Mouse (Mus musculus): Measurements from ENCODE around the gene Wdr5. TPM values are rescaled to one million over a fixed set of nuclear protein-coding genes. Genes with fewer than 3 reads are reported as not detected.
A peak's percentile ranks its signal among the peaks of the same experiment; 100 is the strongest.
"Not testable (repeated sequence)": the region's sequence is repeated elsewhere in the genome, so short reads cannot be mapped to it uniquely, and the experiment has no call there.

Gene Wdr5
- polyA plus RNA-seq, 1 experiment from 2014 or later: 49.2 TPM

DNA sequence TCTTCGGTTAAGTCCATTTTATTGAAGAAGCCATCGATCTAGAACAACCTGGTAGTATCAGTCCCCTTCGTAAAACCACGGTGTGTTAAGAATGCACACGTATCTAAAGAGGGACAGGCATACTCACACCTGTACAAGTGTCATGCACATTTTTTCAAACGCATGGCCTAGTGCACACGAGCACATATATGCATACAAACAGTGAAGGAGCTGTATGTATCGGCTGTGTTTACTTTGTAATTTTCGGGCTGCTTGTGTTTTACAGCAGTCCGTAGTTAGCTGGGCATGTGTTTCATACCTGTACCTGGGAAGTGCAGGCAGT lies 25.5 kb downstream of the Wdr5 start:
- Histone ChIP-seq H3K4me2 (peak overlapping the region; percentile 62), H3K36me3 (peaks cover 10% of the 10 kb centered on the region), H3K9me3 (no peaks in the 10 kb centered on the region), H3K4me3 (replicated peaks) (peak overlapping the region; percentile 42), H3K4me1 (peaks cover 7% of the 10 kb centered on the region; the same call in 1 of the 2 replicates), H3K27me3 (replicated peaks) (no peaks in the 10 kb centered on the region), H3K27ac (peak overlapping the region; percentile 80), H3K9ac (peak overlapping the region; percentile 19; the same call in 1 of the 2 replicates)
- WGBS: 16% methylated on average over 10 of the region's 10 CpGs
- ATAC-seq (ENCODE audit: insufficient read depth, low FRiP score, low read depth): peak; percentile 11

DNA sequence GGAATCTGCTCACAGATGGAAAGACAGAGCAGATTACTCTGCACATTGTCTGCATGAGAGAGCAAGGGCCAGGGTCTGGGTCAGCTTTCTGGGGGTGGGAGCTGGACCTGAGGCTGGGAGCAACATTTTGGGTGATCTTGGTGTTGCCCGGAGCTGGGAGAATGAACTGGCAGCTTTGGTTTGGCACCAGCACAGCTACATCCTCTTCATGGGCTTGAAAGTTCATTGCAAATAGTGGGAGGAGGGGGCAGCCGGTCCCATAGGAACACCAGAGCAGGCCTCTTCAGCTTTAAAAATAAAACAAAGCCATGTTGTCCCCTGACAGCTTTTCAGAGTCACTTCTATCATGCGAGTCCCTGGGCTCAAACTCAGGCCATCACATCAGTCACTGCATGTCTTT lies 26.3 kb downstream of the Wdr5 start:
- Histone ChIP-seq H3K4me2 (peak overlapping the region; percentile 62), H3K36me3 (0 out of 2 replicates have a peak, but pooled peaks cover 3% of the 10 kb centered on the region), H3K4me1 (peaks cover 7% of the 10 kb centered on the region; the same call in 1 of the 2 replicates), H3K27me3 (replicated peaks) (no peaks in the 10 kb centered on the region), H3K4me3 (replicated peaks) (peak overlapping the region; percentile 42; the same call in 1 of the 2 replicates), H3K9me3 (no peaks in the 10 kb centered on the region), H3K27ac (peak overlapping the region; percentile 80; the same call in 1 of the 2 replicates), H3K9ac (no peak overlapping the region)
- 85% methylated on average over 3 of the region's 3 CpGs for WGBS
- ATAC-seq (ENCODE audit: insufficient read depth, low FRiP score, low read depth): no peak

DNA sequence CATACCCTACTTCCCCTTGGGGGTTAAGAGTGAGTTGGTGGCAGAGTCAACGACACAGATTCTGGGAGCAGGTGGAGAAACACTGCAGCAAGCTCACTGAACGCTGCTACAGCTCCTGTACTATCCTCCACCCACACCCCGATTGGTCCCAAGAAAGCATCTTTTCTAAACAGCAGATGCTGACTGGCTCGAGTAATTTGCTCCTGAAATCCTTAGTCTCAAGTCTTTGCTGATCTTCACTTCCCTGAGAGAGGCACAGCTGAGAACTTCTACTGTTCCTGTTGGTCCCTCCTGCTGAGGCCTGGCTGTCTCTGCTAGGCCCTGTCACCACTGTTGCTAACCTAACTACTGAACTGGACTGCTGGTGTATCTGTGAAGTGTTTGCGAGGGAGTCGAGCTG lies 29.7 kb downstream of the Wdr5 start:
- no peak for ATAC-seq (ENCODE audit: insufficient read depth, low FRiP score, low read depth)
- WGBS: 85% methylated on average over 6 of the region's 6 CpGs
- H3K9ac ChIP-seq: no peak overlapping the region
- peaks cover 7% of the 10 kb centered on the region; the same call in 1 of the 2 replicates for H3K4me1 ChIP-seq
- H3K4me2 ChIP-seq: no peak overlapping the region
- H3K36me3 ChIP-seq: no peaks in the 10 kb centered on the region
- no peak overlapping the region for H3K4me3 ChIP-seq (replicated peaks)
- H3K27me3 ChIP-seq (replicated peaks): no peaks in the 10 kb centered on the region
- no peaks in the 10 kb centered on the region for H3K9me3 ChIP-seq
- no peak overlapping the region for H3K27ac ChIP-seq

DNA sequence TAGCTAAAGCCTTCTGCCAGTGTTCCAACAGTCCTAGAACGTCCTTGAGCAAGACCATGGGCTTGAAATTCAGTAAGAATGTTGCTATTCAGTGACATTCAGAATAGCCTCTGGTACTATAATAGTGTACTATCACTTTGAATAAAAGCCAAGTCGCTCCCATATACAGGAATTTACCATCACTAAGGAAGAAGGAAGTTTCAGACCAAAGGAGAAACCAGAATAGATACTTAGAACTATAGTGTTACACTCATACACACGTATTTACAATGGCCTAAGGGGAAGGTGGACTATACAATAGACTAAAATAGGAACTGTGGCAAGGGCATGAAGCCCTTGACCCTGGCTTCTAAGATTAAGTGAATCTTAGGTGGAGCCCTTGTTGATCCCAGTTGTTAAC lies 30.6 kb downstream of the Wdr5 start:
- not testable (repeated sequence) for H3K9ac ChIP-seq; H3K4me1 ChIP-seq; H3K4me2 ChIP-seq; H3K27me3 ChIP-seq (replicated peaks); H3K36me3 ChIP-seq; H3K4me3 ChIP-seq (replicated peaks); H3K27ac ChIP-seq; ATAC-seq (ENCODE audit: insufficient read depth, low FRiP score, low read depth); H3K9me3 ChIP-seq
- WGBS: 74% methylated on average over 3 of the region's 3 CpGs

DNA sequence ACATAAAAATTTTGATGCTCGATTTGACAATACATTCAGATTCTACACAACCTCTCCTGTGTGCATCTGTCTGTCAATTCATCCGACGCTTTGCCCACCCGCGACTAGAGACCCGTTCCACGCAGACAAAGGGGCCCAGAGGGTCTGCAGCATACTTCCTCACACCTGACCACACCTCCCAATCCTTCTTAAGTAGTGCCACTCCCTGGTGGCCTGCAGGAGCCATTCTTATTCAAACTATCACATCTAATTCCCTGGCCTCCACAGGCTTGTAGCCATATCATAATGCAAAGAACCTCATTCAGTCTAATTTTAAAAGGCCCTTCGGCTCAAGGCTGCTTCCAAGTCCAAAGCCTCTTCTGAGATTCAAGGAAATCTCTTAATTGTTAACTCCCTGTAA lies 31.1 kb downstream of the Wdr5 start:
- WGBS: 95% methylated on average over 8 of the region's 8 CpGs
- not testable (repeated sequence) for H3K9ac ChIP-seq; ATAC-seq (ENCODE audit: insufficient read depth, low FRiP score, low read depth); H3K27me3 ChIP-seq (replicated peaks); H3K4me1 ChIP-seq; H3K4me3 ChIP-seq (replicated peaks); H3K4me2 ChIP-seq; H3K36me3 ChIP-seq; H3K9me3 ChIP-seq; H3K27ac ChIP-seq

DNA sequence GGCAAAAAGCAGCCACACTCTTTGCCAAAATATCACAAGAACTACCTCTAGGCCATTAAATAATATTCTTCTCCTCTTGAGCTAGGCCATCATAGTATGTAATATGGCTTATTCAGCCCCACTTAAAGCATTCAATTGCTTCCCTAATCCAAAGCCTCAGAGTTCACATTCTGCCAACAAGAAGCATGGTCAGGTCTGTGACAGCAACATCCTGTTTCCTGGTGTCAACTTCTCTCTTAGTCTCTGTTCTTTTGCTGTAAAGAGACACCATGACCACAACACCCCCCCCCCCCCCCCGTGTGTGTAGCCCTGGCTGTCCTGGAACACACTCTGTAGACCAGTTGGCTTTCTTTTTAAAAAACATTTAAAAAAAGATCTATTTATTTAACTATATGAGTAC lies 32.4 kb downstream of the Wdr5 start:
- no peaks in the 10 kb centered on the region for H3K36me3 ChIP-seq
- no peak overlapping the region for H3K27ac ChIP-seq
- H3K4me1 ChIP-seq: no peaks in the 10 kb centered on the region
- no peak overlapping the region for H3K4me3 ChIP-seq (replicated peaks)
- no peak for ATAC-seq (ENCODE audit: insufficient read depth, low FRiP score, low read depth)
- 46% methylated on average over 1 of the region's 1 CpGs for WGBS
- no peak overlapping the region for H3K9ac ChIP-seq
- no peaks in the 10 kb centered on the region for H3K9me3 ChIP-seq
- no peaks in the 10 kb centered on the region for H3K27me3 ChIP-seq (replicated peaks)
- no peak overlapping the region for H3K4me2 ChIP-seq

DNA sequence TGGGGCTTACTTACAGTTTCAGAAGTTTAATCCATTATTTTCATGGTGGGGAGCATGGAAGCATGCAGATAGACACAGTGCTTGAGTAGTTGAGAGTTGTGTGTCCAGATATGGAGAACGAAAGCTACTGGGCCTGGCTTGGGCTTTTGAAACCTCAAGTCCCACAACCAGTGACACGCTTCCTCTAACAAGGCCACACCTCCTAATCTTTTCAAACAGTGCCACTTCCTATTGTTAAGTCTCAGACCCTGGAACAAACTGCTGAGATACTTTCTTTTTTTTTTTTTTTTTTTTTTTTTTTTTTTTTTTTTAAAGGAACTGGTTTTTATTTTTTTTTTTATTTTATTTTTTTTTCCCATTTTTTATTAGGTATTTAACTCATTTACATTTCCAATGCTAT lies 33.0 kb downstream of the Wdr5 start:
- ATAC-seq (ENCODE audit: insufficient read depth, low FRiP score, low read depth): no peak
- Histone ChIP-seq H3K4me3 (replicated peaks) (no peak overlapping the region), H3K4me2 (no peak overlapping the region), H3K27me3 (replicated peaks) (no peaks in the 10 kb centered on the region), H3K9me3 (no peaks in the 10 kb centered on the region), H3K4me1 (0 out of 2 replicates have a peak, but pooled peaks cover 3% of the 10 kb centered on the region), H3K27ac (no peak overlapping the region), H3K36me3 (no peaks in the 10 kb centered on the region), H3K9ac (no peak overlapping the region)
- WGBS: 95% methylated on average over 2 of the region's 2 CpGs

DNA sequence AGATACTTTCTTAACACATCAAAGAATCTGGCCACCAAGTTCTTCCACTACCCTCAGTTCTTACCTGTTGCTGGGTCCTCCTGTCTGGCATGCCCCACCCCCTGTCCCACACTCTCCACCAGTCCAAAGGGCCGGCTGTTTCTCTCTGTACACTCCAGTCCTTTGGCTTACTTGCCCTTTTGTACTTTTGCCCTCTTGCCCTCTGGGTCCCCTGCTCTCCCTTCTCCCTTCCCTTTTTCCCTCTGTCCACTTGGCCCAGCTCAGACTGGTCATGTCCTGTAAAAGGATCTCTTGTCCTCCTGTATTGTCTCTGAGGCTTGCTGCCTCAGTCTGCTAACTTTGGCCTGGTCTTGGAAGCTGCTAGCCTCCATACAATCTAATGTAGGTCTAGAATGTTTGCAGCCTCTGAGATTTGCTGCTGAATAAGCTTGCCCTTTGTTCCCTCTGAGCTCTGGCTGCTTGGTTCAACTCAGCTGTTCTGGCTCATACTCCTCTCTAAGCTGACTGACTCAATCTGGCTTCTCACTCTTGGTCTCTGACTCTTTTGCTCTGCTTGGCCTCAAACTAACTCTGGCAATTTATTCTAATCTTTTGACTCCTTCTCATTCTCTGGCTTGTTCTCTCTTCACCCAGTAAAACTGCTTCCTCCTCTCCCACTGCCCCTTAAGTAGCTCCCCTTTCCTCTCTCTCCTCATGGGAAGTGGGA lies 33.9 kb downstream of the Wdr5 start:
- no peak for ATAC-seq (ENCODE audit: insufficient read depth, low FRiP score, low read depth)
- no peaks in the 10 kb centered on the region for H3K9me3 ChIP-seq
- H3K4me3 ChIP-seq (replicated peaks): no peak overlapping the region
- H3K9ac ChIP-seq: no peak overlapping the region
- WGBS: 61% methylated on average over 1 of the region's 1 CpGs
- no peaks in the 10 kb centered on the region for H3K27me3 ChIP-seq (replicated peaks)
- no peaks in the 10 kb centered on the region for H3K36me3 ChIP-seq
- no peak overlapping the region for H3K4me2 ChIP-seq
- H3K27ac ChIP-seq: no peak overlapping the region
- H3K4me1 ChIP-seq: 0 out of 2 replicates have a peak, but pooled peaks cover 8% of the 10 kb centered on the region

DNA sequence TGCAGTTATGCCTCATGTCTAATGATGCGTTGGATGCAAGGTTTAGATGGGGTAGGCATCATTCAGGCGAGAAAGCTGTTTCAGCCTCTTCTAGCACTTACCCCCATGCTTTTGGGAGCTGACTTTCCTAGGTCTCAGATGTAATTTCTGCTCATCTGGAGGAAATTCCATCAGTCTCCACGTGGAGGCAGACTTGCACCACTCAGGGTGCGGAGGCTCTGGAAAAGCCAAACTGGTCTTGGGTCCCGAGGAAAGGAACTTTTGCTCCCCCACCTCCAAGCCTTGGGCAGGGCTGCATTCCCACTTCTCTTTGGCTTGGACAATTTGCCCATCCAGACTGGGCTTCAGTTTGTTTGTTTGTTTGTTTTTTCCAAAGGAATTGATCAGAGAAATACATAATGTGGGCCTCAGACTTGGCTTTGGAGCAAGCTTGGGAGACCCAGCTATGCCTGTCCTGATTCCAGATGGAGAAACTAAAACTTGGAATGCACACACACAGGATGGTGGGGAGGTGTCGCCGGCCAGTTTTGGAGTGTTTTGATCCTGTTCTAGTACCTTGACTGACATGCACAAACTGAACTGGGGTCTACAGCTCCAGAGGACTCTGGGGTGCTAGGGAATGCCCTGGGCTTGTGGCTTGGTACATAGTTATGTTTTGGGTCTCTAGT lies 37.8 kb downstream of the Wdr5 start:
- H3K9ac ChIP-seq: no peak overlapping the region
- no peak for ATAC-seq (ENCODE audit: insufficient read depth, low FRiP score, low read depth)
- no peak overlapping the region for H3K4me3 ChIP-seq (replicated peaks)

DNA sequence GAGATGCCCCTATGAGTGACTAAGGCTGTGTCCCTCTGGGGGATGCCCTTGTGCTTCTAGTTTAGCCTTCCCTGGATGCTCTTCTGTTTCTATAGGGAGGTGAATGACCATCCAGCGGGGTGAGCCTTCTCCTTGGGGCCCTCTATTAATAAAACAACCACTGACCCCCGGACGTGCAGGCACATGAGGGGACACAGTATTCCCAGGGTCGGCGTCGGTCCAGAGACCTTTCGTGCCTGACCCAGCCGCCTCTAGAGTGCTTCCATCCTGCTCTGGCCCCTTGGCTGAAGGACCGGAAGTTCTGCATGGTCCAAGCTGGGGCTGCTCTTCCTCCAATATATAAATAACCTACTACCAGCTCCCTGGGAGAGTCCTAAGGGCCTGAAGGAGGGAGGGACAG lies 39.4 kb downstream of the Wdr5 start:
- peak; percentile 52; the same call in 1 of the 2 replicates for ATAC-seq (ENCODE audit: insufficient read depth, low FRiP score, low read depth)
- Histone ChIP-seq H3K4me1 (0 out of 2 replicates have a peak, but pooled peaks cover 11% of the 10 kb centered on the region), H3K4me3 (replicated peaks) (no peak overlapping the region), H3K4me2 (no peak overlapping the region), H3K27me3 (replicated peaks) (no peaks in the 10 kb centered on the region), H3K36me3 (no peaks in the 10 kb centered on the region), H3K9me3 (no peaks in the 10 kb centered on the region), H3K27ac (no peak overlapping the region), H3K9ac (no peak overlapping the region)
- 77% methylated on average over 9 of the region's 9 CpGs for WGBS

More for the DNA sequence above, 37.8 kb downstream of the Wdr5 start:
- Histone ChIP-seq H3K9me3 (no peaks in the 10 kb centered on the region), H3K27ac (no peak overlapping the region), H3K27me3 (replicated peaks) (no peaks in the 10 kb centered on the region), H3K36me3 (no peaks in the 10 kb centered on the region), H3K4me2 (no peak overlapping the region), H3K4me1 (0 out of 2 replicates have a peak, but pooled peaks cover 11% of the 10 kb centered on the region)
- WGBS: 20% methylated on average over 7 of the region's 7 CpGs

DNA sequence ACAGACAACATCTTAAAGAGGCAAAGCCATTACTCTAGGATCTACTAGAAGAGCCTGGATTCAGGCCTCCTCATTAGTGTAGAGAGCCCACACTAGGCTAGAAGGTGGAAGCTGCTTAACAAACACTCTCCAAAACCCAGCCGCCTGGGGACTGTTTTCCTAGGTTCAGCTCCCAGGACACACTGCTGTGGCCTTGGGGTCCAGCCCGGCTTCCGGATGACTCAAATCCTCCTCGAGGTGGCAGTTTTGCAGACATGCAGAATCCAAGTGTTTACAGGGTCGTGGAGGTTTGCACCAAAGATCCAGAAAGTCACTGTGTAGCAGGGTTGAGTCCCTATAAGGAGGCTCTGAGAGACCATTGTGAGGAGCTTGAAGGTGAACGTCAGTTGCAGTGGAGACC lies 42.0 kb downstream of the Wdr5 start:
- Histone ChIP-seq H3K27me3 (replicated peaks) (no peaks in the 10 kb centered on the region), H3K4me3 (replicated peaks) (no peak overlapping the region), H3K9me3 (no peaks in the 10 kb centered on the region), H3K4me1 (peaks cover 17% of the 10 kb centered on the region; the same call in 1 of the 2 replicates), H3K9ac (no peak overlapping the region), H3K4me2 (no peak overlapping the region), H3K36me3 (no peaks in the 10 kb centered on the region), H3K27ac (no peak overlapping the region)
- WGBS: 78% methylated on average over 6 of the region's 6 CpGs
- ATAC-seq (ENCODE audit: insufficient read depth, low FRiP score, low read depth): no peak

DNA sequence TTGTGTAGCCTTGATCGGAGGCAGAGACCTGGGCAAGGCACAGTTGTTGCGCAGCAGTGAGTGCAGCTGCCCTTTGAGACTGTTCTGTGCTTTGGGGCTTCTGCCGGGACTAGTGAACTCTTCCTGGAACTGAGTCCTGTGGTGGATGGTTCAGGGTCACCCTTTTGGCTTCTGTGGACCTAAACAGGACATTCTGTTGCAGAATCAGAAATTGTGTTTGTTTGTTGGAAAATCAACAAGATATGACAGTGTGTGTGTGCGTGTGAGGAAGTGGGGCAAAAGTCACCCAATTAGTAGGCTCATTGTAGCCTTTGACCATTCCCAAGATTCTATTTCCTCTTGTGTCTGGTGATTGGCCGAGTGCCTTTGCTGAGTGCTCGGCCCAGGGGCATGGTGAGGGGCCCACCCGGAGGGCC lies 45.8 kb downstream of the Wdr5 start:
- Histone ChIP-seq H3K4me3 (replicated peaks) (no peak overlapping the region), H3K9me3 (no peaks in the 10 kb centered on the region), H3K36me3 (no peaks in the 10 kb centered on the region), H3K27me3 (replicated peaks) (no peaks in the 10 kb centered on the region), H3K4me2 (no peak overlapping the region), H3K9ac (no peak overlapping the region), H3K27ac (no peak overlapping the region; the same call in 1 of the 2 replicates), H3K4me1 (peaks cover 6% of the 10 kb centered on the region; the same call in 1 of the 2 replicates)
- 69% methylated on average over 7 of the region's 7 CpGs for WGBS
- ATAC-seq (ENCODE audit: insufficient read depth, low FRiP score, low read depth): no peak

All from stomach, embryonic 15.5 days (tissue).